Mouse (Mus musculus) bone marrow, adult 2 months (tissue): ENCODE results near the gene Gm48551.

ENCODE experiments used
- CTCF ChIP-seq: fragments of 200-500 bp; IDR thresholded peaks from 2 replicates; pipeline ENCODE4 v1.5.1; 2011; ENCODE audit warnings: low read length, control low read depth; ENCODE audit not compliant: control insufficient read depth, insufficient read depth
- POLR2A ChIP-seq: fragments of 200-500 bp; IDR thresholded peaks from 2 replicates; pipeline ENCODE4 v1.6.1; 2011; ENCODE audit warnings: low read depth, mild to moderate bottlenecking, control low read depth, low read length, borderline replicate concordance; ENCODE audit not compliant: control insufficient read depth

DNA sequence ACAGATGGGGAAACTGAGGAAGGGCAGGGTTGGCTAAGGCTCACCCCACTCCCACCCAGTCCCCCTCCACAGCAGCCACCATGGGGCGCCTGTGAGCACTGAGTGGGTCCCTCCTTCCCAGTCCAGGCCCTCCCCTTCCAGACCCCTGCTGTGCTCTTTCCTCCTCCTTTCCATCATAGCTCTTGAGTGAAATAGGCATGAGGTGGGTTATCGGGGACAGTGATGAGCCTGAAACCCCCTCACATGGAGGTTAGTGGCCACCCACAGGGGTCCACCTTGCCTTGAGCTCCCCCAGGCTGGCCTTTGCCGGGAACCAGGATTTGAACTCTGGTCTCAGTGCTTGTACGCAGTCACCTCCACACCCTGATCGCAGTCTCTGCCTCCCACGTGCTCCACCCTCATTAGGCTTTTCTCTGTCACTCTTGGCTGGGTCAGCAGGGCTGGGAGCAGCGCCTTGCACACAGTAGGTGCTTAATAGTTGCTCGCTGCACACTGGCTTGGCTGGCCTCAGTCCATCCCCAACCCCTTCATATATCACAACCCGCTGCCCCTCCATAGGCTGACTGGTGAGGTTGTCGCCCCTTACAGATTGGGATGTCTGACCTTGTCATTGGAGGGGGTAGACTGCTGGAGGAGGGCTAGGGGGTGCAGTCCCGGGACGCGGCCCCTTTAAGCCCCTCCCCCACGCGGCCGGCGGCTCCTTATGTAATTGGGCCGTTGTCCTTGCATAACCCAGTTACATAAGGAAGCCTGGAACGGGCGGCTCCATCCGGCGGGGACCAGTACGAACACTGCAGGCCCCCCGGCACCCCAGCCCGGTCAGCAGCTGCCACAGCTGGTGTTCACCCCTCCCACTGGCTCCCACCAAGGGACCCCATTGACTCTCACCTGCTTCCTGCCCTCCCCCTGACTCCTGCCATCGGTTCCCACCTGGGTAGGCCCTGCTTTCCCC, 29.3 kb downstream of the Gm48551 start:
- TF ChIP-seq CTCF (no peak), POLR2A (peak; percentile 74; the same call in 1 of the 2 replicates)
